Comparison of ENCODE assay signal across 8 mouse cellular contexts in the genomic region with DNA sequence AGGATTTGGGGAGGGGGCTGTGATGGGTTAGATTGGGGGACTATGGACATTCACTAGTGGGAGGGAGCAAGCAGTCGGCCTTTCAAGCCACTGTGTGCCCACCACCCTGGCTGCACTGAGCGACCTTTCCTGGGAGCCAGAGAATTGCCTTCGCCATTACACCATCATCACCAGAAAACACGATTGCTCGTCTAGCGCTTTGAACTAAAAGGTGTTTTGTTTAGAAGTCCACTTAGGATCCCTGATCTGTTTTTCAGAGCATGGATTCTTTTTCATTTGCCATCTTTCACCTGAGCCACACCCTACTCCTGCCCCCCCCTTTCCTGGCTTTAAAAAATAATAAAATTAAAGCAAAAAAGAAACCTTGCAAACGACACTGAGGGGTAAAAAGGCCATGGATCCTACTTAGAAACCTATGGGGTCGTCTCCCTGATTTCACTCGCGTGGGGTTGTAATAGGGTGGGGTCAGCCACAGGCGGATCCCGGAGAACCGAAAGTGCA. TPM values are rescaled to one million over a fixed set of nuclear protein-coding genes. Genes with fewer than 3 reads are reported as not detected.
DNase-seq lines count a peak whose midpoint lies in the region; ATAC-seq and TF ChIP-seq lines count a peak whose summit lies in the region.

No protein-coding gene starts in this region.

- H3K9me3 ChIP-seq in hindbrain, embryonic 16.5 days (ENCODE audit: control insufficient read depth, low read length) = no peaks in the 10 kb centered on the region
- H3K9me3 ChIP-seq in midbrain, embryonic 11.5 days (ENCODE audit: control insufficient read depth, low read length) = no peaks in the 10 kb centered on the region

- H3K4me1 ChIP-seq in cortical plate, adult 2 months (ENCODE audit: control insufficient read depth, insufficient read depth, low read length) = peaks cover 1% of the 10 kb centered on the region; the same call in 1 of the 2 replicates
- peaks cover 18% of the 10 kb centered on the region for H3K4me1 ChIP-seq in hindbrain, embryonic 16.5 days (ENCODE audit: control insufficient read depth, insufficient read depth, low read depth, low read length)
- H3K4me1 ChIP-seq in midbrain, embryonic 11.5 days (ENCODE audit: control insufficient read depth, insufficient read depth, low read length) = peaks cover 32% of the 10 kb centered on the region

- H3K4me3 ChIP-seq in layer of hippocampus, adult 2 months = peak overlapping the region; percentile 86
- H3K4me3 ChIP-seq in cortical plate, adult 2 months (ENCODE audit: insufficient read depth, low read length) = peak overlapping the region; percentile 74
- peak overlapping the region; percentile 72 for H3K4me3 ChIP-seq in hindbrain, embryonic 16.5 days (ENCODE audit: low read length)
- H3K4me3 ChIP-seq in midbrain, embryonic 11.5 days (ENCODE audit: low read depth, low read length) = peak overlapping the region; percentile 53

- peak overlapping the region; percentile 74 for H3K27ac ChIP-seq in layer of hippocampus, adult 2 months
- peak overlapping the region; percentile 57; the same call in 1 of the 2 replicates for H3K27ac ChIP-seq in cortical plate, adult 2 months (ENCODE audit: insufficient read depth, low read length)
- peak overlapping the region; percentile 91 for H3K27ac ChIP-seq in hindbrain, embryonic 16.5 days (ENCODE audit: low read depth, low read length)
- peak overlapping the region; percentile 99 for H3K27ac ChIP-seq in midbrain, embryonic 11.5 days (ENCODE audit: low read depth, low read length)

- TF ChIP-seq CTCF in layer of hippocampus, adult 2 months (conservative IDR thresholded peaks at IDR 0.05) = no peak
- no peak for TF ChIP-seq CTCF in cortical plate, adult 2 months (IDR thresholded peaks at IDR 0.05; ENCODE audit: extremely low read depth, insufficient read depth, low read length)

- no peak for DNase-seq in layer of hippocampus, adult 2 months (ENCODE audit: low spot score in 2 of 2)
- no peak for DNase-seq in layer of hippocampus, adult 8-10 months (ENCODE audit: low spot score in 2 of 2)
- DNase-seq in midbrain, embryonic 11.5 days (ENCODE audit: low spot score, missing footprints) = no peak
- DNase-seq in testis, postnatal 10 days (ENCODE audit: low spot score) = no peak
- no peak for DNase-seq in right cerebral cortex, postnatal 4 days
- no peak for DNase-seq in layer of hippocampus, postnatal 10 days (ENCODE audit: low spot score in 2 of 2)

- 0% methylated on average over 13 of the region's 13 CpGs for WGBS in hindbrain, embryonic 16.5 days
- under 1% methylated on average over 13 of the region's 13 CpGs for WGBS in midbrain, embryonic 11.5 days

- no peak for TF ChIP-seq POLR2A in cortical plate, adult 2 months (IDR thresholded peaks at IDR 0.05; ENCODE audit: extremely low read depth, insufficient read depth, low read length)

- no peaks in the 10 kb centered on the region for H3K36me3 ChIP-seq in hindbrain, embryonic 16.5 days (ENCODE audit: control insufficient read depth, insufficient read depth, low read length)
- H3K36me3 ChIP-seq in midbrain, embryonic 11.5 days (ENCODE audit: control insufficient read depth, insufficient read depth, low read length) = no peaks in the 10 kb centered on the region

- no peaks in the 10 kb centered on the region for H3K27me3 ChIP-seq in hindbrain, embryonic 16.5 days (replicated peaks; ENCODE audit: control insufficient read depth, insufficient read depth, low read length)
- H3K27me3 ChIP-seq in midbrain, embryonic 11.5 days (ENCODE audit: control insufficient read depth, insufficient read depth, low read length) = no peaks in the 10 kb centered on the region

- H3K4me2 ChIP-seq in hindbrain, embryonic 16.5 days (ENCODE audit: low read length) = peak overlapping the region; percentile 95
- peak overlapping the region; percentile 96 for H3K4me2 ChIP-seq in midbrain, embryonic 11.5 days

- peak overlapping the region; percentile 77 for H3K9ac ChIP-seq in hindbrain, embryonic 16.5 days (ENCODE audit: low read depth, low read length)
- peak overlapping the region; percentile 93 for H3K9ac ChIP-seq in midbrain, embryonic 11.5 days (ENCODE audit: low read length)

- peak; percentile 11; the same call in 1 of the 2 replicates for ATAC-seq in hindbrain, embryonic 16.5 days
- ATAC-seq in midbrain, embryonic 11.5 days (ENCODE audit: low FRiP score) = peak; percentile 22

RNA-seq across cellular contexts. Expression of a gene that starts 7.4 kb away (rescaled TPM):
- total RNA-seq in layer of hippocampus, adult 2 months (2021) = 10 to 100 TPM; 47.2 to 48.0 TPM
- total RNA-seq in layer of hippocampus, adult 8-10 months (2022) = 10 to 100 TPM; 35.4 to 46.5 (median 40.5) TPM
- polyA plus RNA-seq in cortical plate, adult 2 months (2012; rRNA removed) = 20.0 and 20.6 TPM in 2 replicates
- 12.6 and 15.1 TPM in 2 replicates for polyA plus RNA-seq in hindbrain, embryonic 16.5 days (2015; fragmentation: Nextera tagmentation; extraction: Ambion mirVana)
- polyA plus RNA-seq in midbrain, embryonic 11.5 days (2014; fragmentation: Nextera tagmentation; extraction: Ambion mirVana) = 27.8 and 28.0 TPM in 2 replicates
- total RNA-seq in layer of hippocampus, postnatal 10 days (2021) = 10 to 100 TPM; 54.2 to 58.4 TPM

RNA-seq across cellular contexts. Expression of a gene that starts 29.3 kb away (rescaled TPM):
- total RNA-seq in layer of hippocampus, adult 2 months (2021) = 10 to 100 TPM; 22.0 to 27.4 TPM
- 10 to 100 TPM; 25.3 to 28.9 (median 27.3) TPM for total RNA-seq in layer of hippocampus, adult 8-10 months (2022)
- polyA plus RNA-seq in cortical plate, adult 2 months (2012; rRNA removed) = 24.4 and 24.5 TPM in 2 replicates
- polyA plus RNA-seq in hindbrain, embryonic 16.5 days (2015; fragmentation: Nextera tagmentation; extraction: Ambion mirVana) = 36.1 and 41.3 TPM in 2 replicates
- polyA plus RNA-seq in midbrain, embryonic 11.5 days (2014; fragmentation: Nextera tagmentation; extraction: Ambion mirVana) = 35.3 and 36.9 TPM in 2 replicates
- 10 to 100 TPM; 27.1 to 27.2 TPM for total RNA-seq in layer of hippocampus, postnatal 10 days (2021)

RNA-seq across cellular contexts. Expression of a gene that starts 53.9 kb away (rescaled TPM):
- 1 to 10 TPM; 1.9 to 2.5 TPM for total RNA-seq in layer of hippocampus, adult 2 months (2021)
- 1 to 10 TPM; 2.5 to 3.2 (median 3.1) TPM for total RNA-seq in layer of hippocampus, adult 8-10 months (2022)
- 2.7 and 2.9 TPM in 2 replicates for polyA plus RNA-seq in cortical plate, adult 2 months (2012; rRNA removed)
- 4.4 and 5.7 TPM in 2 replicates for polyA plus RNA-seq in hindbrain, embryonic 16.5 days (2015; fragmentation: Nextera tagmentation; extraction: Ambion mirVana)
- polyA plus RNA-seq in midbrain, embryonic 11.5 days (2014; fragmentation: Nextera tagmentation; extraction: Ambion mirVana) = 2.8 and 3.2 TPM in 2 replicates
- total RNA-seq in layer of hippocampus, postnatal 10 days (2021) = 1 to 10 TPM; 4.0 to 4.8 TPM
